7 mouse cellular contexts compared by ENCODE assay signal in genomic region chr1:161070352-161071271, GRCm38 (mm10). TPM values are rescaled to one million over a fixed set of nuclear protein-coding genes. Genes with fewer than 3 reads are reported as not detected.
DNase-seq lines count a peak whose midpoint lies in the region; ATAC-seq lines count a peak whose summit lies in the region.

Dars2 (minus strand) TSS chr1:161070658.
Cenpl (plus strand) TSS chr1:161070713.

- no peaks in the 10 kb centered on the region for H3K36me3 ChIP-seq in intestine, embryonic 16.5 days (ENCODE audit: control insufficient read depth, insufficient read depth, low read length)
- H3K36me3 ChIP-seq in midbrain, embryonic 11.5 days (ENCODE audit: control insufficient read depth, insufficient read depth, low read length): no peaks in the 10 kb centered on the region

- peak; percentile 96 for DNase-seq in adrenal gland, adult 8-10 months
- peak; percentile 92 for DNase-seq in embryo, embryonic 9.5 days (ENCODE audit: extremely low spot score)
- peak; percentile 80 to 95 for DNase-seq in gastrocnemius, postnatal 4 days (ENCODE audit: low spot score in 2 of 2)
- DNase-seq in left cerebral cortex, postnatal 36 days (ENCODE audit: low spot score in 2 of 2): peak; percentile 96 to 98
- DNase-seq in midbrain, embryonic 11.5 days (ENCODE audit: low spot score, missing footprints): peak; percentile 99
- peak; percentile 91 for DNase-seq in skeletal muscle tissue, adult 2 months (ENCODE audit: low read depth, low spot score)

- peak within 1 kb of the TSS; percentile 80 for H3K4me3 ChIP-seq in intestine, embryonic 16.5 days (ENCODE audit: low read length)
- peak within 1 kb of the TSS; percentile 73 for H3K4me3 ChIP-seq in midbrain, embryonic 11.5 days (ENCODE audit: low read depth, low read length)

- H3K27ac ChIP-seq in intestine, embryonic 16.5 days (ENCODE audit: low read length): peak within 1 kb of the TSS; percentile 76
- peak within 1 kb of the TSS; percentile 48; the same call in 1 of the 2 replicates for H3K27ac ChIP-seq in midbrain, embryonic 11.5 days (ENCODE audit: low read depth, low read length)

- no peaks in the 10 kb centered on the region for H3K27me3 ChIP-seq in intestine, embryonic 16.5 days (replicated peaks; ENCODE audit: control insufficient read depth, insufficient read depth, low read length)
- no peaks in the 10 kb centered on the region for H3K27me3 ChIP-seq in midbrain, embryonic 11.5 days (ENCODE audit: control insufficient read depth, insufficient read depth, low read length)

- peak within 1 kb of the TSS; percentile 82 for H3K4me2 ChIP-seq in intestine, embryonic 16.5 days (ENCODE audit: low read depth, low read length)
- H3K4me2 ChIP-seq in midbrain, embryonic 11.5 days: peak within 1 kb of the TSS; percentile 85

- H3K9ac ChIP-seq in intestine, embryonic 16.5 days (ENCODE audit: low read depth, low read length): peak within 1 kb of the TSS; percentile 85
- peak within 1 kb of the TSS; percentile 88 for H3K9ac ChIP-seq in midbrain, embryonic 11.5 days (ENCODE audit: low read length)

- intact Hi-C loops in left cerebral cortex, postnatal 36 days (cut with DNase I): loop anchor here (1.0 to 10.0 kb wide), 3 partner anchors 36 to 124 kb away; partner anchors contain the start of genes Klhl20 and Zbtb37

- under 1% methylated on average over 57 of the region's 57 CpGs for WGBS in intestine, embryonic 16.5 days
- under 1% methylated on average over 57 of the region's 57 CpGs for WGBS in midbrain, embryonic 11.5 days

- H3K9me3 ChIP-seq in intestine, embryonic 16.5 days (ENCODE audit: control insufficient read depth, low read length): no peaks in the 10 kb centered on the region
- H3K9me3 ChIP-seq in midbrain, embryonic 11.5 days (ENCODE audit: control insufficient read depth, low read length): no peaks in the 10 kb centered on the region

- H3K4me1 ChIP-seq in intestine, embryonic 16.5 days (ENCODE audit: control insufficient read depth, insufficient read depth, low read length): peaks cover 25% of the 10 kb centered on the region
- H3K4me1 ChIP-seq in midbrain, embryonic 11.5 days (ENCODE audit: control insufficient read depth, insufficient read depth, low read length): peaks cover 23% of the 10 kb centered on the region

- ATAC-seq in intestine, embryonic 16.5 days: peak; percentile 96
- peak; percentile 98 for ATAC-seq in midbrain, embryonic 11.5 days (ENCODE audit: low FRiP score)

RNA-seq across cellular contexts. Expression of gene Dars2, which starts in this region (rescaled TPM):
- total RNA-seq in adrenal gland, adult 8-10 months (2022): 10 to 100 TPM; 29.7 to 31.8 (median 31.0) TPM
- 10 to 100 TPM; 13.9 to 15.3 TPM for total RNA-seq in gastrocnemius, postnatal 4 days (2021)
- polyA plus RNA-seq in intestine, embryonic 16.5 days (2015; fragmentation: Nextera tagmentation; extraction: Ambion mirVana): 43.1 and 47.5 TPM in 2 replicates
- 10 to 100 TPM; 23.3 to 27.6 TPM for total RNA-seq in left cerebral cortex, postnatal 36 days (2021)
- polyA plus RNA-seq in midbrain, embryonic 11.5 days (2014; fragmentation: Nextera tagmentation; extraction: Ambion mirVana): 56.3 and 58.7 TPM in 2 replicates

RNA-seq across cellular contexts. Expression of gene Cenpl, which starts in this region (rescaled TPM):
- total RNA-seq in adrenal gland, adult 8-10 months (2022): 1 to 10 TPM; 1.7 to 3.6 (median 2.8) TPM
- 1 to 10 TPM; 4.9 to 5.2 TPM for total RNA-seq in gastrocnemius, postnatal 4 days (2021)
- 21.0 and 26.1 TPM in 2 replicates for polyA plus RNA-seq in intestine, embryonic 16.5 days (2015; fragmentation: Nextera tagmentation; extraction: Ambion mirVana)
- 1 to 10 TPM; 1.1 to 1.8 TPM for total RNA-seq in left cerebral cortex, postnatal 36 days (2021)
- 41.6 and 45.8 TPM in 2 replicates for polyA plus RNA-seq in midbrain, embryonic 11.5 days (2014; fragmentation: Nextera tagmentation; extraction: Ambion mirVana)

Comparison
In these comparisons a context has a peak if more than half of its experiments do, and no peak if none do; other contexts are left out.
1. Peak in every context shown above with its lines: DNase-seq, ATAC-seq, H3K4me3 ChIP-seq and H3K27ac ChIP-seq.